Mouse (Mus musculus) MEL-GATA-1-ER (cell line): ENCODE measurements around the gene Fbxl15.

Experiments used
- DNase-seq: peaks from one replicate; pipeline ENCODE4 v3.0.0-alpha.2; 2012; ENCODE audit warnings: low read depth; ENCODE audit errors: extremely low read depth

Gene Fbxl15

DNA sequence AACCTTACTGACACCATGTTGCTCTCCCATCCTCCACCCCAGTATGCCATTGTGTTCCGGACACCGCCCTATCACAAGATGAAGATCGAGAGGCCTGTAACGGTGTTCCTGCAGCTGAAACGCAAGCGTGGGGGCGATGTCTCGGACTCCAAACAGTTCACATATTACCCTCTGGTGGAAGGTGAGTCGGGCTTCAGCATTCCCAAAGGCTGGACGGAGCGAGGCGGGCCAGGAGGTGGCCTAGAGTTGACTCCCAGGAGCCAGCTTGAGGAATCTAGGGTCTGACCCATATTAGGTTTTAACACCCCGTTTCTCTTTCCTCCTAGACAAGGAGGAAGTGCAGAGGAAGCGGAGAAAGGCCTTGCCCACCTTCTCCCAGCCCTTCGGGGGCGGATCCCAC is 19.7 kb upstream of the Fbxl15 start:
- DNase-seq = no peak

DNA sequence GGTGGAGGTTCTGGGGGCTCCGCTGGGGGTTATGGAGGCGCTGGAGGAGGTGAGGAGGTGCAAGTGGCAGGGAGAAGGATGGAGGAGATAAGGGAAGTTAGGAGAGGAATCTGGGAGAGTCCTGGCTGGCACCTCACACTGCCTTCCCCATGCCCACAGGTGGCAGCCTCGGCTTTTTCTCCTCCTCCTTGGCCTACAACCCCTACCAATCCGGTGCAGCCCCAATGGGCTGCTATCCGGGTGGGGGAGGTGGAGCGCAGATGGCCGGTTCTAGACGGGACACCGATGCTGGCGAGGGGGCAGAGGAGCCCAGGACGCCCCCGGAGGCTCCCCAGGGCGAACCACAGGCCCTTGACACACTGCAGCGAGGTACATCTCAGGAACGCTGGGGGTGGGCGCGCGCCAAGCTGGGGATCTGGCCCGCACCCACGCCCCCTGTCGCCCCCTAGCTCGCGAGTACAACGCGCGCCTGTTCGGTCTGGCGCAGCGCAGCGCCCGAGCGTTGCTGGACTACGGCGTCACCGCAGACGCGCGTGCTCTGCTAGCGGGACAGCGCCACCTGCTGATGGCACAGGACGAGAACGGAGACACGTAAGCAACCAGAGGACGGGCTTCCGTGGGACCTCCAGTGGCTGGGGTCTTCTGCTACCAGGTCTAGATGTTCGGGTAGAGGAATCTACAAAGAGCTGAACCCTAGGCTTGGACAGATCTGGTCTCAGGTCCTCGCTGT is 19.1 kb upstream of the Fbxl15 start:
- DNase-seq = peak; percentile 68

DNA sequence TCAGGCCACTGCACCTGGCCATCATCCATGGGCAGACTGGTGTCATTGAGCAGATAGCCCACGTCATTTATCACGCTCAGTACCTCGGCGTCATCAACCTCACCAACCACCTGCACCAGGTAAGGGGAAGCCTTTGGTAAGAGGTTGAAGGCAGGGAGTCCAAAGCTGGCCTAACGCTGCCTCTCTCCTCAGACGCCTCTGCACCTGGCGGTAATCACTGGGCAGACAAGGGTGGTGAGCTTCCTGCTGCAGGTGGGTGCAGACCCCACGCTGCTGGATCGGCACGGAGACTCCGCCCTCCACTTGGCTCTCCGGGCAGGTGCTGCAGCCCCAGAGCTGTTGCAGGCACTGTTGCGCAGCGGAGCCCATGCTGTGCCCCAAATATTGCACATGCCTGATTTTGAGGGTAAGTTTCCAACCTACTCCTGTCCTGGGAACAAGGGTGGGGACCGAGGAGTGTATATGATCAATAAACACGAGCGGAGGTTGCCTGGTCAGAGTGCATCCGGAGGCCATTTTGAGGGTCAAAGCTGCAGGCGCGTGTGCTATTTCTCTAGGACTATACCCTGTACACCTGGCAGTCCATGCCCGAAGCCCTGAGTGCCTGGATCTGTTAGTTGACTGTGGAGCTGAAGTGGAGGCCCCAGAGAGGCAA is 18.2 kb upstream of the Fbxl15 start:
- DNase-seq = no peak

DNA sequence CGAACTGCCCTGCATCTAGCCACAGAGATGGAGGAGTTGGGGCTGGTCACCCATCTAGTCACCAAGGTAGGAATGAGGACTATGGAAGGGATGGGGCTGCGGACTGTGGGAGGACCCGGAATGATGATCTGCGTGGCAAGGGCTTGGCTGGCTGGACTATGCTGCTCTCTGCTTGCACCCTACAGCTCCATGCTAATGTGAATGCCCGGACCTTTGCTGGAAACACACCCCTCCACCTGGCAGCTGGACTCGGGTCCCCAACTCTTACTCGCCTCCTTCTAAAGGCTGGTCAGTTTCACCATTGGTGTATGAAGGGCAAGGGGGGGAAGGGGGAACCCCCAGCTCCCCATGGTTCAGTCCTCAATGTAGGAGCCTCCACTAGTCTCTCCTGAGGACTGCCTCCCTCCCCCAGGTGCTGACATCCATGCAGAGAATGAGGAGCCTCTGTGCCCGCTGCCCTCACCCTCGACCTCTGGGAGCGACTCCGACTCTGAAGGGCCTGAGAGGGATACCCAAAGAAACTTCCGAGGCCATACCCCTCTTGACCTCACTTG is 17.6 kb upstream of the Fbxl15 start:
- no peak for DNase-seq

DNA sequence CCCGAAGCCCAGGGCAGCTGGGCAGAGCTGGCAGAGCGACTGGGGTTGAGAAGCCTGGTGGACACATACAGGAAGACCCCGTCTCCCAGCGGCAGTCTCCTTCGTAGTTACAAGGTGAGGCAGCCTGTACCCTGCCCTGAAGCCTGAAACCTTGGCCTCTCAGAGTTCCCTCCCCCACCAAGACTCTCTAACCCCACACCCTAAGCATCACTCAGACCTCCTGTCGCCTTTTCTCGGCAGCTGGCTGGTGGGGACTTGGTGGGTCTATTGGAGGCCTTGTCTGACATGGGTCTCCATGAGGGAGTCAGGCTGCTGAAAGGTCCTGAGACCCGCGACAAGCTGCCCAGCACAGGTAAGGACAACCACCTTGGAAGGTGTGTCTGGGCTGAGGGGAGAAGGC is 16.6 kb upstream of the Fbxl15 start:
- no peak for DNase-seq

DNA sequence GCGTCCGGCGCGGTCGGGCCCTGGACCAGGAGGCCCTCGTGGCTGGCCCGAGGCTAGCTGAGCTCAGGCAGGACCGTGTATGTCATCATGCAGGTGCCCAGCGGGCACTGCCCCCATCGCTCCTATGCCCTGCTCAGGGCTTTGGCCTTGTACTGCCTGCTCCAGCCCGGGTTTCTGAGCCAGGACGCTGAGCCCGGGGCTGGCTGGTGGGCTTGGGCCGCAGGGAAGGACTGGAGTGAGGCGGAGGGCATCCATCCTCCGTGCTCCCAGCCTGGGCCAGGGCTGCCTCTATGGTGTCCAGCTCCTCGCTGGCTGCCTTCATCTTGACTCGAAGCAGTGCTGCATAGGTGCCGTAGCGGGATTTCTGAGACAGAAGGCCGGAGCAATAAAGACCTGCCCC is 15.4 kb upstream of the Fbxl15 start:
- no peak for DNase-seq

DNA sequence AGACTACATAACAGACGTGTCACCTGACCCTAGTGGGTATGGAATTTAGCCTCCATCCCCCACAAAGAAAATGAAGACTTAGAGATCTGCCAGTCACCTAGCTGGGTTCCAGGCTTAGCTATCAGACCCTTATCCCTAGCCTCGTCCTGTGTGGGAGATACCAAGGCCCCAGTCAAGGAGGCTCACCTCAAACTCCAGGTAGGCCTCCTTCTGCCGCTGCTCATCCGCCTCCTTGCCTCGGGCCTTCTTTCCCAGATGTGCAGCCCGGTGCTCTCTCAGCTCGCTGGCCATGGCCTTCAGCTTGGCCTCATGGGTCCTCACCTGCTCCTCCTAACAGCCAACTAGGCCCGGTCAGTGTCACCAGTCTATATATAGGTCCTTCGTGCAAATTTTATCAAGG is 14.9 kb upstream of the Fbxl15 start:
- no peak for DNase-seq

DNA sequence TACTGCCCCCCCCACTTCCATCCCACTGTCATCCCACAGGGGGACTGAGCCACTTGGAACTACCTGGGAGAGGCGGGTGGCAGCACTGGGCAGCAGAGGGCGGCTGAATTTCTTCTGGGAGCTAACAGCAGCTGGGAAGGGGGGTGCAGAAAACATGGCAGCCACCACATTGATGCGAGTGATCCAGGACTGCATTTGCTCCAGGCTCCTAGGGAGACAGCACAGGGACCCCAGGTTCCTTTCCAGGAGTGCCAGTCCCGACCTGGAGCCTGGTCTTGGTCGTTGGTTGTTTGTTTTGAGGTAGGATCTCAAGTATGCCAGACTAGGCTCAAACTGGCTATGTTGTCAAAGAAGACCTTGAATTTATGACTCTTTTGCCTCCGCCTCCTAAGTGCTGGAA is 14.4 kb upstream of the Fbxl15 start:
- no peak for DNase-seq

DNA sequence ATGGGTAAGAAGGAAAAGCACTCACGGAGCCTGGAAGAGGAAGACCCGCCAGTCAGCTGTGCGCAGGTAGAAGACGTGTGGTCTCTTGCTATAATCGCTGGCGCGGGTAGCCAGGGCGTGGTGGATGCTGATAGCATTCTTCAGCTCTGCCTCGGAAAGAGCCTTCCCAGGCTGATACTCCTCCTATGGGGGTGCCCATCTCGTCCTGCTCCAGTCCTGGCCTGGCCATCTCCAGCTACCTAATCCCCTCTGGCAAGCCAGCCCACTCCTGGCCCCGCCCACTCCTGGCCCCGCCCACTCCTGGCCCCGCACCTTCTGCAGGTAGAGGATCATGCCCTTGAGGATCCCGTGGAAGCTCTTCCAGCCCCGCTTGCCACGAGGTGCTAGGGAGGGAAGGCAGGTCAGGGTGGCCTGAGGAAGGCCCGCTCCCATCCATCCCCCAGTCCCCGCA is 13.8 kb upstream of the Fbxl15 start:
- DNase-seq = no peak

DNA sequence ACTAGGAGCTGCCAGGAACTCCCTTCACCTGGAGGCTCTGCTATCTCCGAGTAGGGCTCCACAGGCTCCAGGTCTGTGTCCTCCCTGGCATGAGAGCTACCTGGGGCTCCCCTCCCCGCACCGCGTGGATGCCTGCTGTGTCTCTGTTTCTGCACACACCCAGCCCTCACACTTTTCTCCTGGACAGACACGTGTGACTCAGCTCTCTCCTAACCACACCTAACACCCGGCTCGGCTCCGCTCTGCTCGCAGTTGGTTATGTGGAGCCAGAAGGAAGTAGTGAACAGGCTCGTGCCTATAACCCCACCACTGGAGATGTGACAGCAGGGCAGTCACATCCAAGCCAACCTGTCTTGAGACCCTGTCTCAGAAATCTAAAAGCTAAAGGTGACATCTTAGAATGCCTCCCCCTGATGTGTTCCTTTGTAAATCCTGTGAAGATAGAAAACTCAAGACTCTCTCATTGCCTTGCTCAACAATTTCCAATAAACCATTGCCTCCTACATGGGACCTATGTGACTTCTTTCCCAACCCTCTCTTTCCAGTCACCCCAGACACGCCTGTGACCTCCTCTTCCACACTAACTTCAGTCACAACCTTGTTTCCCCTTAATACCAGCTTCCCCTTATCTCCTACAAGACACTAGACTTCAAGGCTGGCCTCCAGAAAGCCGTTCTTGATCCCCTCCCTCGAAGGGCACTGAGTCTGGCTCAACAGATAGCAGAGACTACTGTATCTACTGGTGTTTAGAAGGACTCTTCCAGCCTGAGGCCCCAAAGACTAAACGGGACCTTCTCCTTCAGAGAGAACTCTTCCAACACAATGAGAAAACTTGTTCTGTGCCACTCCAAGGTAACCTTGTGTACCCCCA is 12.9 kb upstream of the Fbxl15 start:
- DNase-seq = peak; percentile 97

DNA sequence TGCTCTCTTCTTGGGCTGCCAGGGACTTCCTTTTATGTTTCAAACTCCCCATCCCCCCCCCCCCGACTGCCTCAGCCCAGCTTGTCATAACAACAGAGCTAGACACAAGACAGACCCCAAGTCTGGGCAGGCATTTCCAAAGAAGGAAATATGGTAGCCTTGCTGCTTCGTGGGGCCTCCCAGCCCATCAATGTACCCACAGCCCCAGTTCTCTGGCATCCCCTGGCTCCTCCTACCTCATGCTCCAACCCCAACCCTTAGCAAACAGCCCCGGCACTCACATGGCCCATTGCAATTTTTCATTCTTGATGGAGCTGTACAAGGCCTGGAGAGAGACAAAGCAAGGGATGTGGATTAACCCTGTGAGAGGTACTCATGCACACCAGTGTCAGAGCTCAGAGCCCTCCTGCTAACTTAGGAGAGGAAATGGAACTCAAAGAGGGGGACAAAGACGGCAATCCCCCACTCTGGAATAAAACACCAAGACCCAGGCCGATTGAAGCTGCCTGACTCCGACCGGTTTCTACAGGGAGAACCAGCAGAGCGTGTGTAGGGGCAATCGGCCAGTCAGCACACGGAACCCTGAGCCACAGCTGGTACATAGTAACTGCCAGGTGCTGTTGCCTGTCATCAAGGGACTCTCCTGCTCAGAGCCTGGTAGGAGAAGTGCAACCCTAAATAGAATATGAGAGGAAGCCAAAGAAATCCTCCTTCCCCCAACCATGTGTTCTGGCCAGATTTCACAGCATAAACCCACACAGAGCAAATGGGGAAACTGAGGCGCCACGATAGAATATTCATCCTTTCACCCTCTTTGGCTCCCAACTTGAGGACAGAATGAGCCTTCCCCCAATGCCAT is 12.0 kb upstream of the Fbxl15 start:
- no peak for DNase-seq

DNA sequence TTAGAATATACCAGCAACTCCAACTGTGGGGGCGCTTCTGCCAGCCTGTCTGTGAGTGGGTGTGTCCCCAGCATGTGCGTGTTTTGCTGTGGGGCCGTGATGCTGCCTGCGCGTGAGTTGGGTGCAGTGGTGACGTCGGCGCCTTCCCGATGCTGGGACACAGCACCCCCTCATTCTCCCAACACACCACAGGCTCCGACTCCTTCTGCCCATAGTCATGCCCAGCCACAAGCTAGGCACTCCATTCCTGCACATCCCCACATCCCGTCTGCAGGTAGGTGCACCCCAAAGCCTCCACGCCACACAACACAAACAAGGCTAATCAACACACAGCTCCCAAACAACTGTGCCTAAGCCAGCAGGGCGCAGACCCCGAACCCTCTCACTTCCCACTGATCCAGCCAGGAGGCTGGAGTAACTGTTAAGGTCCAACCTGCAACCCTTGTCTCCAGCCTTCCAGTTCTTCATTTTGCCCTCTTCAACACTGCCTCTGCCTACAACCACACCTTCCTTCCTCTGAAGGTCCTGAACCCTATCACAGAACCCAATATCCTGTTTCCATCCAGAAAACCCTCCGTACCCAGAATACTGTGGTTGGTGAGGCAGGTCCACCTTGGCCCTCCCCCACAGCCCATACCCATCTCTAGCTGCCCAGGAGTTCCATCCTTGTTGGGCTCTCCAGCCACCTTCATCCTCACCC is 11.0 kb upstream of the Fbxl15 start:
- no peak for DNase-seq

DNA sequence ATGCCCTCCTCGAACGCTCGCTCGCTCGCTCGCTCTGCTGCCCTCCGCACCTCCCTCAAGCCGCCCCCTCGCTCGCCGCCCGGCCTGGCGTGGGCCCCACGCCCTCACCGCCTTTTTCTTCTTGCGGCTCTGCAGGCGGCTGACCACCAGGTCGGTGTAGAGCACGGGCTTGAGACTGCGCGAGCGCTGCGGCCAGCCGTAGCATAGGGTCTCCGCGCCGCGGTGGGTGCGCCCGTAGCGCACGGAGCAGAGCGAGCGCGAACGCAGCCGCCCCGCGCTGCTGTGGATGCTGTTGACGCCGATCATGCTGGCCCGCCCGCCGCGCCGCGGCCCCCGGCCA is 10.5 kb upstream of the Fbxl15 start:
- no peak for DNase-seq

DNA sequence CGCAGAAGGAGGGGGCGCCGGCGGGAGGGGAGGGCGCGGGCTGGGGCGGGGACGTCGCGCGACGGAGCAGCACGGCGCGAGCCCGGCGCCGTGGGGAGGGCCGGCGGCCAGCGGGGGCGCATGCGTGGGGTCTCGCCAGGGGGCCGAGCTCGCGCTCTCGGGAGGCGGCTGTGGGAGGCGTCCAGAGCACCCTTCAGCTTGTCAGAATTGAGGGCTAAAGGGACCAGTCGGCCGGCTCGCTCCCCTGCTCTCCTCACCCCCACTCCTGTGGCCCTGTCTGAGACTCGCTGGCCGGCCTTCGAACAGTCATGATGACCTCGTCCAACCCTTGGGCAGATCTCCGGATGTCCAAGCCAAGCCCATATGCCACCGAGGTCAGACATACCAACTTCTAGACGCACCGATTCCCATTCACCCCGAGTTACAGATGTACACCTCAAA is 9.9 kb upstream of the Fbxl15 start:
- DNase-seq = no peak

DNA sequence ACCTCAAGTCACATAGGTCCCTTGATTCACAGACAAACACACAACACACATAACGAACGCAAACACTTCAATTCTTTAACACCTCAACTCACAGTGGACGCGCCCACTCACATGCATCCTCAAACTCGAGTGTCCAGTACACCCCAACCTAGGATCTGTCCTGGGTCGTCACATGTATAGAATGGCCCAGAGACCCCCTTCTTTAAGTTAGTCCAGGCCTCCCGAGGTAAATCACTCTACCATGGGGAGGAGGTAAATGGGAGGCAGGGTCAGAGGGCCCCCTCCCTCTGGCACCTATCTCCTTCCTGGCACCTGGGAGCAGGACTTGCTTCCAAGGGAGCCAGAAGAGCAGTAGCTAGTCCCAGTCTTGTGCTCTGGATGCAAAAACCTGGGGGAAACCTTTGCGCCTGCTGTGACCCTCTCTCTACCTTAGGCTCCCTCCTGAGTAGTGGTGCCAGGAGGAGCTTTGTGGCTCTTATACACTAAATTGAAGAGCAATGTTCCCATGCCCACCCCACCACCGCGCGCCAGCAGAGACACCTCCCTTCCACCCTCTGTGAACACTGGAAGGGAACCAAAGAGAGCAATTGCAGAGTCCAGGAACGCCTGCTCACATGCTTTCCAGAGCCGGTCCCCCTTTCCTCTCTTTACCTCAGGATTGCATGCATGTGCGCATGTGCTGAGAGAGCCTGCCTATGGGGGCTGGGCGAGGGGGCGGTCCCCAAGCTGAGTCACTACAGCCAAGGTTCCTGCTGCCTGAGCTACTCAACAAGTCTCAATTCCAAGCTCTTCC is 9.2 kb upstream of the Fbxl15 start:
- no peak for DNase-seq

DNA sequence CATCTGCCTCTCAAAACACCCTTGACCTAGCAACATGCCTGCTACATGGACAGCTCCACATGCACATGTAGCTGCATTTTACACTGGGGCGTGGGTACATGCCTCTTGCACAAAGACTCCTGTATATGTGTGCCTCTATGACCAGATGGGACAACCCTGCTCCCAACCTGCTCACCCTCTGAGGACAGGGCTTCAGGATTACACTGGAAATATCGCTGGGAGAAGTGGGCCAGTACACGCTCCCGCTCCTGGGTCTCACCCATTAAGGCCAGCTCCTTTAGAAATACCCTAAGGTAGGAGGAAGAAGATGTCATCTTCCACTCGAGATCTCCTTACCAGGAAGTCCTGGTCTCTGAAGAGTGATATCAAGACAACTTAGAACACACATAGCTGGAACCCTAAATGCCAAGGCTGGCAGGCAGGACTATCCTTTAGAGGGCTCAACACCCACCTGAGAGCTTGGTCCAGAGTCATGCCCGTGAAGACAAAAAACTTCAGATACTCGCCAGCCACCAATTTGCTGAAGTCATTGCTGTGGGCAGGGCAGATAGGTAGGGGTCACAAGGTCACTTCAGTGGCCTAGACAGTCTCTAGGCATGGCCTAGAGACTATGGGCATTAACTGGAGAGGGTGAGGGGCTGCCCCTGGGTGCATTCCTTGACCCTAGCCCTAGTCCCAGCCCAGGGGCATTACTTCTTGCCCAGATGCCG is 7.8 kb upstream of the Fbxl15 start:
- no peak for DNase-seq

DNA sequence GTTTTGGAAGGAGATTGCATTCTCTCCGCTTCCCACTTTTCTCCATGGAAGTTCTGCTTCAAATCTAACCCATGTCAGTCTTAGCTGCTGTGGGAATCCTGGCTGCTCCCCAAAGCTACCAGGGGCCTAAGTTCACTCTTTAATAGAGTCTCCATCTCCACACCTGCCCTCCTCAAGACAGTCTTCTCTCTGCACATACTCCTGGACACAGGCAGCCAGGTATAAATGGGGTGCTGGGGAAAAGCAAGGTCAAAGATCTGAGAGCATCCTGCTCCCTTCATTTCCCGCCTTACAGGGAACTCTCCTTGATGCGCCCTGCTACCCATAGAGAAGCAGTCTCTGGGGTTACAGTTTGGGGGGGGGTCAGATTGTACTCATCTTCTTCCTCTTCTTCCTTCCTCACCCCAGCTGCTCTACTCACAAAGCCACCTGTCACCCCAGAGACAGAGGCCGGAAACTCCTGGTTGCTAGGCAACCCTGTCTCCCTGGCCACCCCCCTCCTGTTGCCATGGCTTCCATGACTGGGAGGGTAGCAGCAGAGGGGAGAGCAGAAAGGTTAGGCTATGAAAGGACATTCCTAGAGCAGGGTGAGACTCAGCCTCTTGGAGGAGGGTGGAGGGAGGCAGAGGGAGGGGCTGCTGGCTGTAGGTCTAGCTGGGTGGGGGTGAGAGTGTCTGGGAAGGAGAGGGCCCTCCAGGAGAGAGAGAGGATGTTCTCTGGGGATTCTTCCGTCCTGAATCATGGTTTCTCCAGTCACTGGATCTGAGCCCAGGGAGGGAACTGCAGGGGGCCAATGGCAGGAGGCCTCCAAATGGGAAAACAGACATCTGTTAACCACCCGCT is 6.7 kb upstream of the Fbxl15 start:
- DNase-seq = no peak
